Mouse (Mus musculus) kidney, adult 2 months (tissue): ENCODE results near the gene Pgpep1. TPM values are rescaled to one million over a fixed set of nuclear protein-coding genes. Genes with fewer than 3 reads are reported as not detected.

Experiments
- DNase-seq: peaks from one replicate; pipeline ENCODE4 v3.0.0; 2021
- H3K27ac ChIP-seq: fragments of 200-500 bp; 2 replicates; pipeline ENCODE4 v1.5.1; 2012; ENCODE audit warnings: low read depth, low read length, control low read depth, inconsistent platforms; ENCODE audit not compliant: insufficient read depth
- H3K27me3 ChIP-seq: fragments of 200-500 bp; replicated peaks from 2 replicates; pipeline ENCODE4 v1.6.1; 2012; ENCODE audit warnings: mild to moderate bottlenecking, moderate library complexity, low read length, inconsistent platforms; ENCODE audit not compliant: control insufficient read depth, insufficient read depth
- H3K36me3 ChIP-seq: fragments of 200-500 bp; 2 replicates; pipeline ENCODE4 v1.6.1; 2012; ENCODE audit warnings: mild to moderate bottlenecking, moderate library complexity, low read length, inconsistent platforms; ENCODE audit not compliant: control insufficient read depth, insufficient read depth
- H3K4me1 ChIP-seq: fragments of 200-500 bp; 2 replicates; pipeline ENCODE4 v1.6.1; 2011; ENCODE audit warnings: low read length; ENCODE audit not compliant: control insufficient read depth, insufficient read depth
- H3K4me3 ChIP-seq: fragments of 200-500 bp; 2 replicates; pipeline ENCODE4 v1.5.1; 2011; ENCODE audit warnings: mild to moderate bottlenecking, low read depth, low read length, control low read depth; ENCODE audit not compliant: insufficient read depth
- CTCF ChIP-seq: fragments of 200-500 bp; conservative IDR thresholded peaks from 2 replicates; pipeline ENCODE4 v1.5.1; 2011; ENCODE audit warnings: low read depth, mild to moderate bottlenecking, control low read depth, low read length, moderate library complexity, mixed read lengths; ENCODE audit not compliant: insufficient read depth, insufficient read length
- POLR2A ChIP-seq: fragments of 200-500 bp; IDR thresholded peaks from one replicate; pipeline ENCODE4 v1.6.1; 2011; ENCODE audit warnings: low read depth, low read length, control low read depth
- whole genome bisulfite sequencing: fragments of 180-500 bp; shearing (Covaris S2); methylation state at CpG from one replicate; pipeline ENCODE4 v1.1.7; 2018; 5-methylcytosine and 5-hydroxymethylcytosine counted together
- polyA plus RNA-seq: library from polyadenylated mRNA; depleted of rRNA; stranded (reverse); fragments of >200 nt; gene quantifications from 2 replicates; pipeline ENCODE4 v1.2.3, GENCODE M21; 2012; rRNA removed

Pgpep1 gene
- polyA plus RNA-seq, result 296 TPM in 2 replicates

GRCm38 (mm10) chr8:70660273-70660725 lies at the start of gene Pgpep1:
Pgpep1 (minus strand) TSS chr8:70660388.
- H3K27ac ChIP-seq, result peak within 1 kb of the TSS; percentile 96
- peak within 1 kb of the TSS; percentile 82 for H3K4me3 ChIP-seq
- no peak for TF ChIP-seq POLR2A
- no peak for TF ChIP-seq CTCF
- DNase-seq, result peak; percentile 66
- H3K36me3 ChIP-seq, result peaks cover 3% of the 10 kb centered on the region; the same call in 1 of the 2 replicates
- WGBS, result 7% methylated on average over 14 of the region's 14 CpGs
- H3K4me1 ChIP-seq, result peaks cover 11% of the 10 kb centered on the region; the same call in 1 of the 2 replicates
- no peaks in the 10 kb centered on the region for H3K27me3 ChIP-seq

DNA sequence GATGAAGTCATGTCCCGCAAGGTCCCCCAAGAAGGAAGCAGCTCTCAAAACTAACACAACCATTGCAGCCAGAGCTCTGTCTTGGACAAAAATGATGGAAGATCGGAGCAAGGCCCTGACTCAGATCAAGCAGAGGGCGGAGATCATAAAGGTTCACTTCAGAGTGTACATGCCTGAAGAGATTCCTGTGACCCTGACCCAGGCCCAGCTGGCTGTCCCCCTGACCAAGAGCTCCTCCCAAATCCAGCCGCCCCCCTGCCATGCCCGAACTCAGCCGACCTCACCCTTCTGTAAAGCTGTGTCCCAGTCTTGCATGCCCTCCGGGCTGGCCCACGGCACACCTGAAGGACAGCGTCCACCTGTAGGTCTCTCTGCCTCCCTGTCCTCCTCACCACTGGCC lies 49.6 kb upstream of the Pgpep1 start:
- Histone ChIP-seq H3K27ac (no peak overlapping the region), H3K27me3 (no peaks in the 10 kb centered on the region), H3K4me1 (0 out of 2 replicates have a peak, but pooled peaks cover 4% of the 10 kb centered on the region), H3K4me3 (no peak overlapping the region), H3K36me3 (no peaks in the 10 kb centered on the region)
- no peak for DNase-seq
- TF ChIP-seq CTCF (no peak), POLR2A (no peak)
- 86% methylated on average over 9 of the region's 9 CpGs for WGBS

- WGBS, result 93% methylated on average over 14 of the region's 14 CpGs
Observed at GRCm38 (mm10) chr8:70708281-70708680, 48.1 kb upstream of the Pgpep1 start.

GRCm38 (mm10) chr8:70703287-70703686 lies 43.1 kb upstream of the Pgpep1 start, which contains the start of gene Iqcn:
Iqcn (plus strand) TSS chr8:70703457.
- no peaks in the 10 kb centered on the region for H3K36me3 ChIP-seq
- 95% methylated on average over 3 of the region's 3 CpGs for WGBS
- H3K27ac ChIP-seq, result no peak within 1 kb of the TSS
- H3K4me1 ChIP-seq, result peaks cover 7% of the 10 kb centered on the region; the same call in 1 of the 2 replicates
- no peak for DNase-seq
- TF ChIP-seq POLR2A (no peak), CTCF (no peak)
- no peaks in the 10 kb centered on the region for H3K27me3 ChIP-seq
- H3K4me3 ChIP-seq, result no peak within 1 kb of the TSS

More at GRCm38 (mm10) chr8:70708281-70708680, 48.1 kb upstream of the Pgpep1 start:
- Histone ChIP-seq H3K27me3 (no peaks in the 10 kb centered on the region), H3K4me3 (no peak overlapping the region), H3K36me3 (no peaks in the 10 kb centered on the region), H3K27ac (no peak overlapping the region), H3K4me1 (0 out of 2 replicates have a peak, but pooled peaks cover 4% of the 10 kb centered on the region)
- DNase-seq, result no peak
- no peak for TF ChIP-seq POLR2A
- TF ChIP-seq CTCF, result no peak

GRCm38 (mm10) chr8:70702842-70703182 lies 42.6 kb upstream of the Pgpep1 start:
- H3K4me1 ChIP-seq, result peaks cover 11% of the 10 kb centered on the region; the same call in 1 of the 2 replicates
- 62% methylated on average over 3 of the region's 3 CpGs for WGBS
- peak; percentile 34 for DNase-seq
- no peak overlapping the region for H3K27ac ChIP-seq
- no peaks in the 10 kb centered on the region for H3K27me3 ChIP-seq
- no peak for TF ChIP-seq POLR2A
- TF ChIP-seq CTCF, result no peak
- H3K36me3 ChIP-seq, result no peaks in the 10 kb centered on the region
- H3K4me3 ChIP-seq, result no peak overlapping the region

GRCm38 (mm10) chr8:70701982-70702841 lies 42.0 kb upstream of the Pgpep1 start:
- no peak for DNase-seq
- WGBS, result 56% methylated on average over 2 of the region's 2 CpGs

More at GRCm38 (mm10) chr8:70701982-70702841, 42.0 kb upstream of the Pgpep1 start:
- H3K27me3 ChIP-seq, result no peaks in the 10 kb centered on the region
- no peak overlapping the region for H3K27ac ChIP-seq
- H3K4me3 ChIP-seq, result no peak overlapping the region
- no peak for TF ChIP-seq POLR2A
- TF ChIP-seq CTCF, result no peak
- H3K4me1 ChIP-seq, result peaks cover 17% of the 10 kb centered on the region
- no peaks in the 10 kb centered on the region for H3K36me3 ChIP-seq
